Mouse (Mus musculus): ENCODE data around the gene Hoxa11.
A peak's percentile ranks its signal among the peaks of the same experiment; 100 is the strongest.

Gene Hoxa11

DNA sequence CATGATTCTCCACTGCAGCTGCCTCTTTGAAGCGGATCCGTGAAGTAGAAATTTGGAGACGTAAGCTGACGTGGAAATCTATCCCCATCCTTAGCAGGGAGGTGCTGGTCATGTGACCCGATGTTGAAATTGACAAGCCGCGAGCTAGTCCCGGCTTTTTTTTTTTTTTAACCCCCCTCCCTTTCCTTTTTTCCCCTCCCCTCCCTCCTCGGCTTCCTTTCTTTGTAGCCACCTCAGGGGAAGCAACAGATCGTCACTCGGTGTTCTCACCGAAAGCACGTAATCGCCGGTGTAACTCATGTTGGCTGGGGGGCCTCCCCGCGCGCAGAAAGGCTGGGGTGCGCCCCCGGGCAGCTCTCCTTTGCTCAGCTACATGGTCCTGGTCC is at the start of gene Hoxa11:
Hoxa11 (minus strand) TSS at position 54 of the 386 bp plus-strand sequence.
- ATAC-seq (ENCODE audit: low TSS enrichment) = no peak

DNA sequence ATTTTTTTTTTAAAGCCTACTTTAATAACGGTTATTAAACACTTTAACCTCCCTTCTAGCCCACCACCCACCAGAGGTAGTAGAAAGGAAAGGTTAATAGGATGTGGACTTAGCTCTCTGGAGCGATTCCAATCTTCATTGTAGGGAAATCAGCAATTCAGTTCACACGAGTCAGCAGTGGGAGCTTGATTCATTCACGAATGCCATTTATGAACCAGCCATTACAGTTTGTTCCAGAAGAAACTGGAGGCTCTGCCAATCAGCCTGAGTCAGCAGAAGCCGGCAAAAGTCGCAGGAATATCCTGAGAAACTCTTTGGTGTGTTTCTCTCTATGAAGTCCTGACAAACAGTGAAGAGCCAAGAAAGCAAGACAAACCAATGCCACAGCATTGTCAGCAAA is 49.0 kb upstream of the Hoxa11 start:
- no peak for ATAC-seq (ENCODE audit: low TSS enrichment)

DNA sequence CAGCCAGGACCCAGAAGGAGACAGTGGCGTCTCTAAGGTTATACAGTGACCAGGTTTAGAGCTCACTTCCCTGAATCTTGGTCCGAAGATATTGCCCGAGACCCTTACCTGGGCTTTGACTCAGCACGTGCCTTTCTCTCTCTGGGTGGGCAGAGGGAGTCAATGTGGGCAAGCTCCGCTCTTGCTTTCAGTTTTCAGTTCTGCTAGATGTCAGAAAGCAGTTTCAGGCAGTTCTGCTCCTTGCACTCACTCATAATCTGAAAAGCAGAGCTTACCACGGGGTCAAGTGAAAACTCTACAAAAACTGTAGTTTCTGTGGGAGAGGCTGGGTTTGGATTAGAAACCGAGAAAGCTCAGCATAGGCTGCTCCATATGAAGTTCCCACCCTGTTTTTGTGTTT is 46.7 kb upstream of the Hoxa11 start:
- ATAC-seq (ENCODE audit: low TSS enrichment) = no peak

DNA sequence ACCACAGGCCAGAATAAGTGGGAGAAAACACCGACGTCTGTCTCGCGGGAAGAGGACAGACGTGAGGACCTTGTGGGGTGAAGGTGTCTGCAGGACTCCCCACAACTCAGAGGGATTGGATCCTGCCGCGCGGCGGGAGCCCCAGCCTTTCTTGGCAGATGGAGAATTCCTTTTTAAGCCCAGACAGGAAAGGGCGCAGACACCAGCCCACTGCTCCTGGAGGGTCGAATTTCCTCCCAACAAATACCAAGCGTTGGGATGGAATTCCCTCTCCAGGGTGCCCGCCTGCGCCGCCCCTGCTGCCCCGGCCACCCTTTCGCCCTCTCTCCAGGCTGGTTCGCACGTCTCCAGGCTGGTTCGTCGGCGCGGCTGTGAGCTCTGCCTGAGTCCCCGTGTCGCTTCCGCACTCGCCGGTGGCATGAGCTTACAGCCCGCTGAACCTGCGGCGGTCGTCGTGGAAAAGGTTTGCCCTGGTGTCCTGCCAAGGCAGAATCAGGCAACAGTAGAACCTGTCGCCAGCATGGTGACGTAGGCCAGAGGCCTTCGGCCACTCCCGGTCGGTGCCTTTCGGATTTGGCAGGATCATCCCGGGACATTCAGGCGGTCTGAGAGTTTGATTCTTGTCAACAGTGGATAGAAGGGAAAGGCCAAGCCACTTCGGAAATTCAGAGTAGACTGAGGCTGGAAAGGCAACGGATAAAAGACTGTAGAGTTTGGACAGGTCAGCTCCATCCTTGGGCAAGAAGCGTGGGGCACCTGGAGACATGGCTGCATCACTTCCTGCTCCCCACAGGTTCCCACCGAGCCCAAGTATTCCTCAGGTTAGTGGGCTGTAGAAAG is 45.6 kb upstream of the Hoxa11 start:
- ATAC-seq (ENCODE audit: low TSS enrichment) = no peak

DNA sequence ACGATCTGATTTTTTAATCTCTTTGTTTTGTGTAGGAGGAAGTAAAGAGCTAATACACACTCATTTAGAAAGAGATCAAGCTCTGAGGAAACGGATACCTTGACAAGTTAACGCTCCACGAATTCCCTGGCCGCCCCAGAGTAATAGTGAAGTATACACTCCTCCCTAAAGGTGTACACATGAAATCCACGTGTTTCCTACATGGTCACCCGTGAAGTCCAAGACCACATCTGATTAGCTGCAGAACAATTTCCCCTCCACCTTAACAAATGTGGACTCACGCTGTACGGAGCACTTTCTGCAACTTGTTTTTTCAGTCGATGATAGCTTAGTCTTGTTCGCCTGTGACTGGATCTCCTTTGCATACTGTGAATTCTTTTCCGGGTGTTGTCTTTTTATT is 44.6 kb upstream of the Hoxa11 start:
- ATAC-seq (ENCODE audit: low TSS enrichment) = no peak

DNA sequence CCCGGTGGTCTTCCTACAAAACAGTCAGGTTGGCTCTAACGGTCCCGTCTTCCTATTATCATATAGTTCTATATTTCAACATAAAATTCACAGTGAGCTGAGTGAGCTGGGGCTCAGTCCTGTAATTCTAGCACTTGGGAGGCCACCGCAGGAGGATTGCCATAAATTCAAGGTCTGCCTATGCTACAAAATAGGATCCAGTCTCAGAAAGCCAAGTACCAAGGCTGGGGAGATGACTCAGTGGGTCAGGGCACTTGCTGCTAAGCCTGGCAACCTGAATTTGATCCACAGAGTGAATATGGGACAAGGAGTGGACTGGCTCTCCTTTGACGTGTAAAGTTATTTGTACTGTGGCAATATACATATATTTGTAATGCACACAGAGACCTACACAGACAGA is 38.3 kb upstream of the Hoxa11 start:
- ATAC-seq (ENCODE audit: low TSS enrichment) = no peak

DNA sequence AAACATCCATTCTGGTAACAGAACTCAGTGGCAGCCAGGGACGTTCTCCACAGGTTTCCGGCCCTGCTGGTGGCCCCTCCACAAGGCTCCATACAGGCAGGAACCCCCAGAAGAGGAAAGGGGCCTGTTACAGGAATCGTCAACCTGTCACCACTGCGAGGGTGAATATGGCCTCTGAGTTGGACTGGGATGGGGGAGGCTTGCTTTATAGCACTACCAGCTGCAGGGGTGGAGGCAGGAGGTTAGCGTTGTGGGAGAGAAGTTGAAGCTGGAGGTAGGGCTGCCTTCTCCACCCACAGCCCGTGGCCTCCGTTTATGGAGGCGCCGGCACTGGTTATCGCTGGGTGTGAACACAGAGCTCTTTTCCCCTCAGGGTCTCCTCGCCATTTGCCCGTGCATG is 35.5 kb upstream of the Hoxa11 start:
- no peak for ATAC-seq (ENCODE audit: low TSS enrichment)

DNA sequence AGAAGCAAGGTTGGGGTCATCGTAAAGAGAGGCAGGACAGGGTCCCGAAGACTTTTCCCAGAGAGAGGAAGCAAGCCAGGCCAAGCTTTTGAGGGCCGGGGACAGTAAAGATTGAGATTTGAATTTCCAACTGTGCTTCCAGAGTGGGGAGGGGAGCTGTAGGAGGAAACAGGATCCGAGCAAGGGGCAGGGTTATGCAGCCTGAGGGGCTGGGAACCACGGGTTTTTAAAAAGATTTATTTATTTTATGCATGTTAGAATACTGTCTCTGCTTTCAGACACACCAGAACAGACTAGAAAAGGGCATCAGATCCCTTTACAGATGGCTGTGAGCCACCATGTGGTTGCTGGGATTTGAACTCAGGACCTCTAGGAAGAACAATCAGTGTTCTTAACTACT is 31.3 kb upstream of the Hoxa11 start:
- ATAC-seq (ENCODE audit: low TSS enrichment) = no peak

DNA sequence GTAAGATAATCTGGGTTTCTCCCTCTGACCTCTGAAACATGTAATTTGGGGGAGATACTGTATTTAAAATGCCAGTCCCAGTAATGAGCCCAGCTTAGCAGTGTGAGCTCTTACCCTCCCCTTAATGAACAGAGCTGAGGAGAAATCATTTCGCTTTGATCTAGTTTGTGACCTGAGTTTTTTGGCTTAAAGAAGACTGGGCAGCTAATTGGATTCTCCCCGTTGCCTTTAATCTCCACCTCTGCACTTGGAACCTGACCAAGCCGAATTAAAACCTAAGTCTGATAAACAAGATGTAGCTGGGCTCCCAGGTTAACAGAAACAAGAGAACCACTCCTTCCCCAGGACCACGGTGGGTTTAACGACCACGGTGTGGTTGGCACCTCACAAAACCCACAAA is 30.8 kb upstream of the Hoxa11 start:
- ATAC-seq (ENCODE audit: low TSS enrichment) = no peak

DNA sequence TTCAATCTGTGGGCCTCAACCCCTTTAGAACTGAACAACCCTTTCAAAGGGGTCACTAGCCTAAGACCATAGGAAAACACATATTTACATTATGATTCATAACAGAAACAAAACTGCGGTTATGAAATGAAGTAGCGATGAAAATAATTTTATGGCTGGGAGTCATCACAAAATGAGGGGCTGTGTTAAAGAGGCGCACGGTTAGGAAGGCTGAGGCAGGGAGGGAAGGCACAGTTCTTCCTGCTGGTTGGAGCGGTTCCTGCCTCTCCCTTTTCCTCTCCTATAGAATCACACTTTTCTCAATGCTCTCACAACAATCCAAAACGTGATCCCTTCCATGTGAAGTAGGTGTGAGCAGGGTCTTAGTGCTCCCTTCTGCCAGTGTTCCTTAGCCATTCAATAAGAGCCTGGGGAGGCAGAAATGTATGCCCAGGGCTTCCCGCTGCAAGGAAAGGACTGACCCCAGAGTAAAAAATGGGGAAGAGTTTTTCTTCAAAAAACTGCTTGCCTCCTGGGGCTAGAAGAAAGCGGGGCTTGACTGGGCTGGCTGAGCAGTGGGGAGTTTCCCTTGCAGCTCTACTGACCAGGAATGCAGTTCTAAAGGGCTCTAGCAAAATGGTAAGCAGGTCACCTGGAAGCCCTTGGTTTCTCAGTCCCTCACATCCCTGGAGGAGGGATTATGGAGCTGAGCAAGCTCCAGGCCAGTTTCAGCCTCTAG is 30.1 kb upstream of the Hoxa11 start:
- no peak for ATAC-seq (ENCODE audit: low TSS enrichment)

DNA sequence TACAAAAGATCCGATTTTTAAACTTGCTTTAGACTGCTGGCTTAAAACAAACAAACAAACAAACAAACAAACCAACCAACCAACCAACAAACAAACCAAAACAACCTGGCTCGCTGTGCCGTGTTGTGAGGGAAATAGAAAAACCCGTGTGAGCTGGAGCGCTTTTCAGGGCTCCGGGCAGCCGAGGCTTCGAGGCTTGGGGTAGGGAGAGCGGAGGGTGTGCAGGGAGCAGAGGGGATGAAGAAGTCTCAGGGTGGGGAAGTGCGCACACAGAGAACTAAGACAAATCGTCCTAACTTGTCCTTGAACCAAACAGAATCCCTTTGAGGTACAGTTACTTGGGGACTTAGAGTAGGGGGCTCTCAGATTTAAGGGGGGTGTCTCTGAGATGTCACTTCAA is 29.0 kb upstream of the Hoxa11 start:
- no peak for ATAC-seq (ENCODE audit: low TSS enrichment)

DNA sequence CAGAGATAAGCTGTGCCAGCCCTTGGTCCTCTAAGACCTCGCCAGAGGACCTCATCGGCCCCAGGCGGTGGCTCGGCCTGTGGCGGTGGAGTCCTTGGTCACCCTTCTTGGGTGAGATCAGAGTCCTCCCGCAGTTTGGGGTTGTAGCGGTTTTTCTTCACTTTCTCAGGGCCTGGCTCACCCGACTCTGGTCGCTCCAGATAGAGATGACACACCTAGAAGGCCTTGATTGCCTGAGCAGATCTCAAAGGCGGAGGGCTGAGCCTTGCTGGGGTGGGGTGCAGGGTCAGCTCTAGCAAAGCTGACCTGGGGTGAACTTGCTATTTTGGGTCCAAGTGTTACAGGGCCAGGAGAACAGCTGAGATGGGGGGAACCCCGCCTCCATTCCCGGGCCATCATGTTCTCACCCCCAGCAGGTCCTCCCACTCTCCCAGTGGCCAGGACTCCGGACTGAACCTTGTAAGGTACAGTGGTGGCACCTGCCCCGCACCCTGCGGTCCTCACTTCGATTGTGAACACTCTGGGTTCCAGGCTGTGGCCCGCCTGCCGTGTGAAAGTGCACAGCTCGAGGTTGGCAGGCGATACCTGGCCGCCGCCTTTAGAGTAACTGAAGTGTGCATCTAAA is 28.2 kb upstream of the Hoxa11 start:
- no peak for ATAC-seq (ENCODE audit: low TSS enrichment)

DNA sequence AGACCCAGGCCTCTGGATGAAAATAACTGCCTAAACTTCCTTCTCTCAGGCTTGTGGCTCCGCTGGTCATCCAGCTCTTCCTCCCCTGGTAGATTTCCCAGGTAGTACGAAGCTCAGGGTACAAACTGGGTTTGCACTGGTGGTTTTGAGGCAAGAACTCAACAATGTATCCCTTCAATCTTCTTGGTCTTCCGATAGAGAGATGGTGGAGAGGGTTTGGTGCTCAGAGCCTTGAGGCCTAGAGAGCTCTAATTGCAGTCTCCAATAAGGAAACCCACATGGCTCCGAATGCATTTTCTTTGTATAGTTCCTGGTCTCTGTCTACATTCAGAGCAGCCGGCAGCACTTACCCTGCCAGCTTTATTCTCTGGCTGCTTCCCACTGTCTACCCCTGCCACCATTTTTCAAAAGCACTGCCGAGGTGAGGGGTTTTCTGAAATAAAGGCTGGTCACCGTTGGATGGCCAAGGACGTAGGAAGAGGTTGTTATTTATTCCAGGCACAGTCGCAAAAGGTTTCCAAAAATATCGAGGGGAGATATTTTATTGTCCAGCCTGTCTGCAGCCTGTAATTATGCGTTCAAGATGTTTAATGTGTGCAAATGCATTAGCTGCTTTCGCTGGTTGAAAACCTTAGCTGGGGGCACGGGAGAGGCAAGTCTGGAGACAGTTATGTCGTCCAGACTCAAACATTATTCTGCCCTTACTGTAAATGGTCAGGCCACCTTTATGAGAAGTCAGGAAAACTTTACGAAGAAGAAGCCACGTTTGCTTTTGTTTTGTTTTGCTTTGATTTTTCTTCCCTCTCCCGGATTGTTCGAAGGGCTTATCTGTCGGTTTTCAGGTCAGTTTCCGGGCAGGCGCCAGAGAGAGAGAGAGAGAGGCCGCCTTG is 27.4 kb upstream of the Hoxa11 start:
- ATAC-seq (ENCODE audit: low TSS enrichment) = no peak

DNA sequence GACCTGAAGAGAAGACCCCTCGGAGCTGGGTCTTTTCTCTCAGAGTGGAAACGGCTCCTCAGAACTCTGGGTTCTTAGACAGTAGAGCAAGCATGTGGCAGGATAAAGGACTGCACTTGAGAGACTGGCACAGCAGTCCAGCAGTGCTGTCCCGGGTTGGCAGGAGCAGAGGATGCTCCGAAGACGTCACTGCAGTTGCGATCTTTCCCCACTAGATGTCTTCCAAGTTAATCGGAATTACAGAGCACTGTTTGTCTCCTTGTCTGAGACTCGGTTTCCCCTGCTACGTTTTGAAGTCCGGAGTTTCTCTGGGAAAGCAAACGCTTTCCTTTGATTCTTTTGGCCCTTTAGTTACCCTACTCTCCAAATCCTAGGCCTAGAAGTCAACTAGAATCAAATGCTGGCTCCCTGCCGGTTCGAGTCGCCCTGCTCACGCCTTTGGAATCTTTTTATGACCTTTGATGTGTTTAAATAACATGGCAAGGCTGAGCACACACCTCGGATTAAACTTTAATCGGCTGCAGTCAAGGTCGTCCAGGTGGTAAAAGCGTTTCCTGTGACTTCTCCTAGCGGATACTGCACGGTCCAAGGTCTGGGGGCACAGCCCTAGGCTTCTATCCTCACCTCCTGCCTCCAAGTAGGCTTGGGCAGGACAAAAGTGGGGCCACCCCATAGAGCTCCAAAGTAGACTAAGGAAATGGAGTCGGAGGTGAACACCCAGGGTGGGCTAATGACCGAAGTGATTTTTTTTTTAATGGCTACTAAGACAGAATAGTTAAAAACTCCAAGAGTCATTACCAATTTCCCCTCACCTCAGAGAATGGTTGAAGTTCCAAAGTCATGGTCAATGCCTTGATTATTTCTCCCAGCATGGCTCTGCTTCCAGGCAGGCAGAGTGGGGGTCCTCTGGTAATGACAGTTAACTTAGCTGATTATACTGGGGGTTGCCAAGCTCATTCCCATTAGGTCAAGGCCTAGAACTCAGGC is 25.2 kb upstream of the Hoxa11 start:
- peak; percentile 88 for ATAC-seq (ENCODE audit: low TSS enrichment)

DNA sequence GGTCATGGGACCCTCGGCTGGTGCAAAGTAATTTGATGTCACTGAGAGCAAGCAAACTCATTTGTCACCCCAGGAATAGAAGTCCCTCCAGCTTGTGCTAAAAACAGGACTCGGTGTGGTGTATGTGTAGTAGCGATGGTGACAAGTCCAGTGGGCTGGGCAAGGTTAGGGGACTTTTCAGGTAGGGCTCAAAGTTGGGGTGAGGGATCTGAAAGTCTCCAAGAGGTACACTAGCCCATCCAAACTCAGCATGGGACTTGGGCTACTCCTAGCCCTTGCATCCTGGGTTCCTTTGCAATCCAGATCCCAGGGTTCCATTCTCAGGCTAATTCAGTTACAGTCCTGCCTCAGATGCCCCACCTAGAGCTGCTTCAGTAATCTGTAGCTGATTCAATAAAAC is 23.1 kb upstream of the Hoxa11 start:
- ATAC-seq (ENCODE audit: low TSS enrichment) = no peak

DNA sequence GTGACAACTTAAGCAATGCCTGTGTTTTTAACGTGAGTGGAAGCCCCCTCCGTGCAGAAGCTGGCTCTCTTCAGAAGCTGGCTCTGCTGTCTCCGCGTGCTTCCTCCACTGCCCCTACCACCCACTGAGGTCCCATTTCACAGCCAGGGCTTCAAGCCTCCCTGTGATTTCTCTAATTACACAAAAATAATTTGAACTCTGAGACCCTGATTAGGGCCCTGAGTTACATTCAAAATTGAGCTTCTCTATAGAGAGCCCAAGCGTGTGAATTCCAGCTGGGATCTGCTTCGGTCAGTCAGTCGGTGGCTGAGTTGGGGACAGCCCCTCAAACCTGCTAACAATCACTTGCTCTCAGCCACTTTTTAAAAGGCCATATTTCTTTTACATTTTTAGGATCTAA is 22.7 kb upstream of the Hoxa11 start:
- no peak for ATAC-seq (ENCODE audit: low TSS enrichment)

DNA sequence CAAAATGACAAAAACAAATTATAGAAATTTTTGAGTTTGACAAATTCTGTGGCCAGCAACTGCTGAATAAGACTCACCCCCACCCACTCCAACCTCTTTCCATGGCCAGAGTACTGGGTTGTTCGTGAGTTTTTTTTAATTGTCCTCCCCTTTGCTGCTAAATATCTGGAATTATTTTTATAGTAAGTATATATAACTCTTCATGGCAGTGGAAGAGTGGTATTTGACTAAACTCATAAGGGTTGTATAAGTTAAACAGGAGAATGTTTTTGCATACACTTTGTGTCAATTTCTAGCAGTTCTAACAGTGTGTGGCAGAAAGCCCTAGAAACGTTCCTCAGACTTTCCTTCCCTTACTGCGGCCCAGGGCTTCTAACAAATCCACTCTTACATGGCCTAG is 22.1 kb upstream of the Hoxa11 start:
- no peak for ATAC-seq (ENCODE audit: low TSS enrichment)

DNA sequence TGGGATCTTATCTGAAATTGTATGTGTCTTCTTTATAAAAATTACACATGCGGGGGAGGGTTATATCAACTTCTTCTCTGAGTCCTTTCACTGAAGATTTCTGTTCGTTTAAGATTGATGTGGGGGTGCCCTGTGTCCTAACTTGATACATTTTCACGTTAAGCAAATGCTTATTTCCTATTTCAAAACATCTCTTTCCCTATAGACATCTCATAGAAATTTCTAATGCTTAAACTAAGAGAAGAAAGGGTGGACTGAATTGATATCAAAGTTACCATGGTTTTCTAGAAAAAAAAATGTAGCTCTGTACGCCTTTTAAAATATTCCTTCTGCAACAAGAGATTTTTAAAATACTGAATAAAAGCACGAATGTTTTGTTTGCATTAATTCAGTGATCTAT is 21.6 kb upstream of the Hoxa11 start:
- no peak for ATAC-seq (ENCODE audit: low TSS enrichment)

DNA sequence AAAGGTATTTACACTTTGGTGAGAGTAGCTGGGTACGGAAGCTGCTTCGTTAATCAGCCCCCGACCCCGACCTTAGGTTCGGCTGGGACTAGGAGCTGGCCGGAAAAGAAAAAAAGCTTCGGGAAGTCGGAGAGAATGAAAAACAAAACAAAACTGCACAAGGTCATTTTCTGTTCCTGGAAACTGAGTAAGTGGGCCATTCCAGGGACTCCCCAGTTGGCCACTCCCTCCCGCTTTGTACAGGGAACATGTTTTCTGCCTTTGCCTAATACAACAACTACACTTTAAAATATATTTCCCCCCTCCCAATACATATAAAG is 21.0 kb upstream of the Hoxa11 start:
- ATAC-seq (ENCODE audit: low TSS enrichment) = no peak

DNA sequence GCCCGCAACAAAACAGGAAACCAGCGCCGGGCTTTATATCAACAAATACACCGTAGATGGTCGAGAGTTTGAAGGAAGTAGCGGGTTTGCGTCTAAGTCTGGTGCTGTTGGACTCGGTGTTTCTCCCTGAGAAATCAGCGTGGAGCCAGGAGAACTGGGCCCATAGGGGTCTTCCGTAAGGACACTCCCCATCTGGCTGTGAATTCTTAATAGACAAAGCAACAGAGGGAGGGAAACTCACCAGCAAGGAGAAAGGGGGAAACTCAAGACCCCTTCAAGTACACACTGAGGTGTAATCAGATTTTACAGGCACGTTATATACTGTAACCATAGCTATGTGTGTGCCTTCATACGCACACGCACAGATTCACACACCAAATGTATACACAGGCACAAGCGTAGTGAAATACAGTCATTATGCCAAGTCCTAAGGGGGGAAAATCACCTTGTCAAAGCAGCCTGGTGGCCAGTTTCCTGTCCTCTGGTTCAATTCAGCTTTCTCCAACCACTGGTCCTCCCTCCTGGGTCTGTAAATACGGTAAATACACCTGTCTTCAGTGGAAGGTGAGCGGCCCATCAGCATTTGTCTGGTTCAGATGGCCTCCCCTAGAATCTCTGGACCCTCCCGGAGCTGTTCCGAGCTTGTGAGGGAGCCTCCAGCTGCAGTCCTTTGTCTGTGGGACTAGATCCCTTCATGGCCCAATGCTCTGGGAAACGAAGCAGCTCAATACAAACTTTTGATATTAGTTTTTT is 20.5 kb upstream of the Hoxa11 start:
- ATAC-seq (ENCODE audit: low TSS enrichment) = no peak
